Mouse (Mus musculus): ENCODE data around the gene H1fx. TPM values are rescaled to one million over a fixed set of nuclear protein-coding genes. Genes with fewer than 3 reads are reported as not detected.
A peak's percentile ranks its signal among the peaks of the same experiment; 100 is the strongest.
"Not testable (repeated sequence)": the region's sequence is repeated elsewhere in the genome, so short reads cannot be mapped to it uniquely, and the experiment has no call there.

H1fx gene
- polyA plus RNA-seq, 1 experiment, result 4.1 TPM

- no peak for TF ChIP-seq POLR2A (IDR thresholded peaks at IDR 0.05; ENCODE audit: borderline replicate concordance, extremely low read depth, low read depth, low read length)
- no peak overlapping the region for H3K4me3 ChIP-seq (replicated peaks; ENCODE audit: extremely low read depth, low read depth, low read length)
- WGBS, result 73% methylated on average over 4 of the region's 4 CpGs
- H3K4me1 ChIP-seq (ENCODE audit: control insufficient read depth, insufficient read depth, low read length), result 0 out of 2 replicates have a peak, but pooled peaks cover 5% of the 10 kb centered on the region
- DNase-seq, result no peak
These were observed 9.8 kb upstream of the H1fx start for GRCm38 (mm10) chr6:87991216-87991615.

GRCm38 (mm10) chr6:87982506-87982905 lies 1.1 kb upstream of the H1fx start:
- no peak for TF ChIP-seq CTCF (IDR thresholded peaks at IDR 0.05; ENCODE audit: insufficient read depth, low read length)
- no peak for TF ChIP-seq POLR2A (IDR thresholded peaks at IDR 0.05; ENCODE audit: borderline replicate concordance, extremely low read depth, low read depth, low read length)
- H3K4me3 ChIP-seq (replicated peaks; ENCODE audit: extremely low read depth, low read depth, low read length), result no peak overlapping the region
- DNase-seq, result no peak
- 69% methylated on average over 9 of the region's 9 CpGs for WGBS
- H3K4me1 ChIP-seq (ENCODE audit: control insufficient read depth, insufficient read depth, low read length), result no peaks in the 10 kb centered on the region

DNA sequence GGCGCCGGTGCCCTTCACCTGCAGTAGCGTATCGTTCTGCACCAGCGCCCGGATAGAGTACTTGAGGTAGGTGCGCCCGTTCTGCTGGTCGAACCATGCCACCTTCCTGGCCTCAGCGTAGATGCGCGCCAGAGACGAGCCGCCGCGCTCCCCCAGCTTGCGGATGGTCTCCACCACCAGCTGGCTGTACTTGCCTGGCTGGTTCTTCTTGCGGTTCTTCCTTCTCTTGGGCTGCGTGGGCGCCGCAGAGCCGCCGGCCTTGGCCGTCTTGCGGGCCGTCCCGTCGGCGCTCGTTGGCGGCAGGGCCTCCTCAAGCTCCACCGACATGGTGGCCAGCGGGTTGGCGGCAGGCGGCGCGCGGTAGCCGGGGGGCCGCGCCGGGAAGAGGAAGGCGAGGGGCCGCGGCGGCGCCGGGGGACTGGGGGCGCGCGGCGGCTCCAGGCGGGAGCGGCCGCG lies 379 bp downstream of the H1fx start:
- TF ChIP-seq POLR2A (IDR thresholded peaks at IDR 0.05; ENCODE audit: borderline replicate concordance, extremely low read depth, low read depth, low read length) (no peak), CTCF (IDR thresholded peaks at IDR 0.05; ENCODE audit: insufficient read depth, low read length) (no peak)
- Histone ChIP-seq H3K4me3 (replicated peaks; ENCODE audit: extremely low read depth, low read depth, low read length) (peak overlapping the region; percentile 63), H3K4me1 (ENCODE audit: control insufficient read depth, insufficient read depth, low read length) (no peaks in the 10 kb centered on the region)
- WGBS, result 1% methylated on average over 54 of the region's 56 CpGs
- peak; percentile 28 for DNase-seq

- H3K4me3 ChIP-seq (replicated peaks; ENCODE audit: extremely low read depth, low read depth, low read length), result peak overlapping the region; percentile 63
- DNase-seq, result peak; percentile 34
- WGBS, result 1% methylated on average over 66 of the region's 66 CpGs
- no peaks in the 10 kb centered on the region for H3K4me1 ChIP-seq (ENCODE audit: control insufficient read depth, insufficient read depth, low read length)
- TF ChIP-seq CTCF (IDR thresholded peaks at IDR 0.05; ENCODE audit: insufficient read depth, low read length), result no peak
- TF ChIP-seq POLR2A (IDR thresholded peaks at IDR 0.05; ENCODE audit: borderline replicate concordance, extremely low read depth, low read depth, low read length), result no peak
These were observed 935 bp downstream of the H1fx start for GRCm38 (mm10) chr6:87980374-87981029.

GRCm38 (mm10) chr6:87979728-87980127 lies 1.7 kb downstream of the H1fx start:
- Histone ChIP-seq H3K4me1 (ENCODE audit: control insufficient read depth, insufficient read depth, low read length) (no peaks in the 10 kb centered on the region), H3K4me3 (replicated peaks; ENCODE audit: extremely low read depth, low read depth, low read length) (no peak overlapping the region)
- 77% methylated on average over 3 of the region's 3 CpGs for WGBS
- TF ChIP-seq POLR2A (IDR thresholded peaks at IDR 0.05; ENCODE audit: borderline replicate concordance, extremely low read depth, low read depth, low read length) (no peak), CTCF (IDR thresholded peaks at IDR 0.05; ENCODE audit: insufficient read depth, low read length) (no peak)
- DNase-seq, result no peak

GRCm38 (mm10) chr6:87970041-87970440 lies 11.4 kb downstream of the H1fx start:
- TF ChIP-seq CTCF (IDR thresholded peaks at IDR 0.05; ENCODE audit: insufficient read depth, low read length), result no peak
- Histone ChIP-seq H3K4me1 (ENCODE audit: control insufficient read depth, insufficient read depth, low read length) (no peaks in the 10 kb centered on the region), H3K4me3 (replicated peaks; ENCODE audit: extremely low read depth, low read depth, low read length) (no peak overlapping the region)
- WGBS, result 26% methylated on average over 2 of the region's 2 CpGs
- DNase-seq, result no peak

- not testable (repeated sequence) for DNase-seq; H3K4me3 ChIP-seq (replicated peaks; ENCODE audit: extremely low read depth, low read depth, low read length)
- WGBS, result 57% methylated on average over 4 of the region's 4 CpGs
These were observed 19.0 kb downstream of the H1fx start for GRCm38 (mm10) chr6:87962457-87962856.

GRCm38 (mm10) chr6:87942179-87942578 lies 39.3 kb downstream of the H1fx start:
- DNase-seq, result no peak
- WGBS, result 82% methylated on average over 7 of the region's 7 CpGs
- Histone ChIP-seq H3K4me3 (replicated peaks; ENCODE audit: extremely low read depth, low read depth, low read length) (no peak overlapping the region), H3K4me1 (ENCODE audit: control insufficient read depth, insufficient read depth, low read length) (no peaks in the 10 kb centered on the region)
- TF ChIP-seq POLR2A (IDR thresholded peaks at IDR 0.05; ENCODE audit: borderline replicate concordance, extremely low read depth, low read depth, low read length), result no peak

More at GRCm38 (mm10) chr6:87962457-87962856, 19.0 kb downstream of the H1fx start:
- H3K4me1 ChIP-seq (ENCODE audit: control insufficient read depth, insufficient read depth, low read length), result not testable (repeated sequence)

- DNase-seq, result no peak
- H3K4me3 ChIP-seq (replicated peaks; ENCODE audit: extremely low read depth, low read depth, low read length), result no peak overlapping the region
- 99% methylated on average over 3 of the region's 3 CpGs for WGBS
- no peaks in the 10 kb centered on the region for H3K4me1 ChIP-seq (ENCODE audit: control insufficient read depth, insufficient read depth, low read length)
- TF ChIP-seq POLR2A (IDR thresholded peaks at IDR 0.05; ENCODE audit: borderline replicate concordance, extremely low read depth, low read depth, low read length), result no peak
- no peak for TF ChIP-seq CTCF (IDR thresholded peaks at IDR 0.05; ENCODE audit: insufficient read depth, low read length)
These were observed 42.5 kb downstream of the H1fx start for GRCm38 (mm10) chr6:87938941-87939340.

- Histone ChIP-seq H3K4me1 (ENCODE audit: control insufficient read depth, insufficient read depth, low read length) (no peaks in the 10 kb centered on the region), H3K4me3 (replicated peaks; ENCODE audit: extremely low read depth, low read depth, low read length) (no peak overlapping the region)
- 57% methylated on average over 19 of the region's 19 CpGs for WGBS
- TF ChIP-seq POLR2A (IDR thresholded peaks at IDR 0.05; ENCODE audit: borderline replicate concordance, extremely low read depth, low read depth, low read length), result no peak
- TF ChIP-seq CTCF (IDR thresholded peaks at IDR 0.05; ENCODE audit: insufficient read depth, low read length), result no peak
- DNase-seq, result no peak
These were observed 44.2 kb downstream of the H1fx start for GRCm38 (mm10) chr6:87937178-87937788.

Measured in lung, adult 2 months (tissue).